Mouse (Mus musculus): ENCODE data around the gene Car5a.
A peak's percentile ranks its signal among the peaks of the same experiment; 100 is the strongest.

Gene Car5a

GRCm38 (mm10) chr8:121954981-121955555 is 10.4 kb upstream of the Car5a start:
- no peak for DNase-seq

GRCm38 (mm10) chr8:121953821-121954545 is 9.3 kb upstream of the Car5a start:
- no peak for DNase-seq

GRCm38 (mm10) chr8:121952800-121953199 is 8.1 kb upstream of the Car5a start:
- DNase-seq = no peak

DNA sequence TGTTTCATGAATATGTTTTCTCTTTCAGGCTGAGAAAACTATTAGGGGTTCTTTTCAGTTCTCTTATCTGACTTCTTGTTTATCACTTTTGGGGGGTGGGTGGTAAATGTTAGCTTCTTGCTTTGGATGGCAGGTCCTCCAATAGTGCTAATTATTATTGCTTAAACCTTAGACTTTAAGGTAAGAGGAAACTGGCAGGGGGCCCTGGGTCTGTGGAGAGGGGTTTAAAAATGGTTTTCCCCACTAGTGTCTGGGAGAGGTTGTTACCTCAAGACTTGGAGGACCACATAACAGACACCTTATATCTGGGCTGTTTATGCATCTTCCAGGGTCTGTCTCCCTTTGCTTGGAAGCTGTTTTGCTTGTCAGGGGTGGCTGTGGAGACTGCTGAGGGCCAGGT is 7.4 kb upstream of the Car5a start:
- no peak for DNase-seq

DNA sequence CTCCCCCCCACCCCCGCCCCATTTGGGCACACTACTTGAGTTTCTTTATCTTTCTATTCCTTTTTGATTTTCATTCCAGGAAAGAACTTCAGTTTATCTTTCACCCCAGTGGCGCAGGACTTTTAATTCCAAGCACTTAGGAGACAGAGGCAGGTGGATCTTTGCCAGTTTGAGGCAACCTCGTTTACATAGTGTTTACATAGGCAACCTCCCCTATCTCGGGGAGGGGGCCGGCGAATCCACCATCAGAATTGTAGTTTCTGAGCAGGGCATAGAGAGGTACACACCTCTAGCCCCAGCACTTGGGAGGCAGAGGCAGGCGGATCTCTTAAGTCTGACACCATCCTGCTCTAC is 6.9 kb upstream of the Car5a start:
- peak in 1 of 2 experiments; percentile 46 for DNase-seq

DNA sequence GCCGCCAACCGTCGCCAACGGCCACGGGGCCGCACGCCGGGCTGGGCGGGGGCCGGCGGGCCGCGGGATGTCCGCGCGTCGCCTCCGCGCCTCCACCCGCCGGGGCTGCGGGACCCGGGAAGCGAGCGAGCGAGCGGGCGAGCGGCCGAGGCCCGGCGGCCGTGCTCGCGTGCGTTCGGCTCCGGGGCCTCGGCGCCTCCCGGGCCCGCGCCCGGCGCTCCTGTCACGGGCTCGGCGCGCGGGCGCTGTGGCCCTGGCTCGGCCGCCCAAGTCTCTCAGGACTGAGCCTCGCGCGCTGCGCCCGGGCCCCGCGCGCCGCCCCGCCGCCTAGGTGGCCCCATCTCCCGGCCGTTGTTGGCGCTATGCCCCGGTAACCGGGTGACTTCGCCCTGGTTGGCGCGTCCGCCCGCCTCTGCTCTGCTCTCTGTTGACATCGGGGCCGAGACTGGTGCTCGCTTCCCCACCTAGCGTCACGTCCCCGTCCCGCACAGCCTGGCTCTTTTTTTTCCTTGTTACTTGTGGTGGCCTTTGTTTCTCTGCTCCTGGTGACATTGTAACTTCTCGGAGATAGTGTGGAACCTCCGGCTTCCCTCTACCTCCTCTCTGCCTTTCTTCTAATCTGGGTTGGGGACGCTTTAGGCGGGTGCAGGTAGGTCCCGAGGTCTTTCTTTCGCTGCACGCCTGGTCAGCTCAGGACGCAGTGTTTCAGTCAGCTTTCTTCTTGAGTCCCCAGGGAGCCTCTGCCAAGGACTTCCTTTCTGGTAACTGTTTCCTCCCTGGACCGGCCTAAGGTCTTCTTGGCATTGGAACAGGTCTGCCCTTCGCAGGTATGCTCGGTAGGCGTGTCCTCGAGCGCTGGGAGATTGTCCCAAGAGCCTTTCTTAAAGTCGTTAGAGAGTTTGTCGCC is 6.3 kb upstream of the Car5a start:
- DNase-seq = peak; percentile 78 to 88

- peak; percentile 99 for DNase-seq
These were observed 5.4 kb upstream of the Car5a start for GRCm38 (mm10) chr8:121949941-121950748.

GRCm38 (mm10) chr8:121949222-121949800 is 4.6 kb upstream of the Car5a start, which contains the start of gene Banp:
TSS of gene Banp (plus strand) at chr8:121949750.
- peak in 1 of 2 experiments; percentile 38 for DNase-seq

DNA sequence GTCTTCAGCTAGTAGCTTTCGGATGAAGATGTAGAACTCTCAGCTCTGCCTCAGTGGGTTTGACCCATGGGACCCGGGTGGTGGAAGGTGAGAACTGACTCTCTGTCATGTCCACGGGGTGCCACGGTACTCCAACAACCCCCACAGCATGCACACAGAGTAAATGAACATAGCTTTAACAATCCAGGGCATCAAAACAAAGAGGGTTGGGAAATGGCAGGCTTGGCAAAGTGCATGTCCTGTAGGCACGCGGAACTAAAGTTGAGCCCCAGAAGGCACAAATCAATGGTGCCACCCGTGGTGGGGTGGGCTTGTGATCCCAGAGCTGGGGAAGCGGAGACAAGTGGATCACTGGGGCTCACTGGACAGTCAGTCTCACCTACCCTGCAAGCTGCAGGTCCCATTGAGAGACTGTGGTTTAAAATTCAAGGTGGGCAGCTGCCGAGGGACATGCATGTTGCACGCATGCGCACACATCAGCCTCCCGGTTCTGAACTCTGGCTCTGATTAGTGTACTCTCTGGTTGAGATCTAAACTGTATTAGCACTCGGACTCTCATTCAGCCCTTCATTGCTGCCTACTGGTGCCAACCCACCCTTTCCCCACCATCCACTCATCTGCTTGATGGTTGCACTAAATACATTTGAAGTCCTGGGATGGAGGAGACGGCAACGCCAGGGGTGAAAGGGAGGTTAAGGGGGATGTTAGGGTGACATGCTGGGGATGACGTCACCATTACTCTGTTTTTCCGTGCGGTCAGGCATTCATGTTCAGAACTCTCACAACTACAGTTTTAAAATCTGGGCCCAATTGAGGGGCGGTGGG is 3.8 kb upstream of the Car5a start:
- DNase-seq = peak; percentile 46 to 52

DNA sequence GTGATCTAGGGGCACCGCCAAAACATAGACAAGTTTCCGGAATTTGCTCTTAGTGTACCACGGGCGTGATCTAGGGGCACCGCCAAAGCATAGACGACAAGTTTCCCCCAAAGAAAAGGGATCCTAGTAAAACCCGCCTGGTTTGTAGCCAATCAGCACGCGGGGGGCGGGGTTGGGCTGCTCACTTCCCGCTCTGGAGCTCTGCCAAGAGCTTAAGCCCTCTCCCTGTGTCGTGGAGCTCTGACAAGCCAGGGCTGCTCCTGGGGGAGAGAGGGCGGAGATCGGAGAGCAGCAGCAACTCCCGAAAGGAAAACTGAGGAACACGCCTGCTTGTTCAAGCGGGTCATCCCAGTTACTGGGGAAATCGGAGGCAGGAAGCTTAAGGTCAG is 3.0 kb upstream of the Car5a start:
- DNase-seq = peak; percentile 85 to 92

- peak; percentile 41 to 57 for DNase-seq
These were observed 2.5 kb upstream of the Car5a start for GRCm38 (mm10) chr8:121947047-121947752.

- no peak for DNase-seq
These were observed 1.6 kb upstream of the Car5a start for GRCm38 (mm10) chr8:121946351-121946750.

GRCm38 (mm10) chr8:121943716-121944115 is 988 bp downstream of the Car5a start:
- DNase-seq = no peak

DNA sequence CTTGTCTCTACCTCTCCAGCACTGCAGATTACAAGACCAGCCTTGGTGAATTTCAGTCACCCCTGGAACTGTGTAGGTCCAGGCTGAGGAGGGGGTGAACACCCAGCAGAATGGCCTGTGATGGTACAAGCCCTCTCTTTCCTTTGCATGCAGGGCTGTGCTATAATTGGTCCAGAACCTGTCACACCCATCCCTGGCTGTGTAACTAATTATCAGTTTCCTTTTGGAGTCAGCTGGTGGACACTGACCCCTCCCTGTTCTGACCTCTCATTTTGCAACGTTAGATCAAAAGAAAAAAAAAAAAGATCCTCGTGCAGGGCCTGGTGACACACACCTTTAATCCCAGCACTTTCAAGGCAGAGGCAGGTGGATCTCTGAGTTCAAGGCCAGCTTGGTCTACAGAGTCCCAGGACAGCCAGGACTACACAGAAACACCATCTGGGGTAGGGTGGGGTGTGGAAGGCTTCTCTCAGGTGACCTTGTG is 1.6 kb downstream of the Car5a start:
- no peak for DNase-seq

- no peak for DNase-seq
These were observed 6.0 kb downstream of the Car5a start for GRCm38 (mm10) chr8:121938732-121939131.

GRCm38 (mm10) chr8:121936391-121936790 is 8.3 kb downstream of the Car5a start:
- peak; percentile 31 to 48 for DNase-seq

DNA sequence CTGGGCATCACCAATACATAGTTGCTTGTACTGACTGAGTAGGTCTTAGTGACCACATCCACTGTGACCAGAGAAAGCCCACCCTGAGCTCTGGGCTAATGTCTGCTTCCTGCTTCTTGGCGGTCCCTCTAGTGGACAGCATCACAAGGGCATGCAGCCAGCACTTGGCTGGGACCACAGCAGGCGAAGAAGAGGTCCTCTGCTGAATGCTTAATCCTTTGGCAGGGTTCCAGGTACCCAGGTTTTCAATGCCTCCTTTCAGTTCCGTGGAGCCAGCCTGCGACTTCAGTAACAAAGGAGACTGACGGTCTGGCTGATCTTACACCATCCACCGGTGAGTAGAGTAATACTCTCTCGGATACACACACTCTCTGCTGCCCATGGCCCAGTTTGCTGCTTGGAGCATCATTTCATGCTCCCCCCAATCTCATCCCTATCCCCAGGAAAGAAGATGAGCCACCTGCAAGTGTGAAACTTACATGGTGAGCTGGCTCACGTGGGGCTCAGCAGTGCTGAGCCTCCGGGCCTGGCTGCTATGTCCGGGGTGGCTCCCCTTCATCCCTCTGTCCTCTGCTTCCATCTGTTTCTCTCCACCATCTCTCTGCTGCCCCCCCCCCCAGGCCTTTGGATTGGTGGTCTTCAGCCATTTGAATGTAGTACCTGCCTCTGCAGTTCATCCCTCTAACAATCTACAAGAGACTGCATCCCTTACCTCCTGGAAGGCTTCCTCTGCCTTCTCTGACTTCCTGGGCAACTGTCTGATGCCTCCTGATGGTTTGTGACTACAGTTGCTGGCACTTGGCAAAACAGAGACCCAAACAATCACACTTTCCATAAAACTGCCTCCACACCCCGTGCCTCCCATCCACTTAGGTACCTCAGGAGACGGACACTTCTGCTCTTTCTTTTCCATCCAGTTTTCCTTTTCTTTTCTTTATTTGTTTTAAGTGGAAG is 9.1 kb downstream of the Car5a start:
- DNase-seq = peak; percentile 94 to 96

DNA sequence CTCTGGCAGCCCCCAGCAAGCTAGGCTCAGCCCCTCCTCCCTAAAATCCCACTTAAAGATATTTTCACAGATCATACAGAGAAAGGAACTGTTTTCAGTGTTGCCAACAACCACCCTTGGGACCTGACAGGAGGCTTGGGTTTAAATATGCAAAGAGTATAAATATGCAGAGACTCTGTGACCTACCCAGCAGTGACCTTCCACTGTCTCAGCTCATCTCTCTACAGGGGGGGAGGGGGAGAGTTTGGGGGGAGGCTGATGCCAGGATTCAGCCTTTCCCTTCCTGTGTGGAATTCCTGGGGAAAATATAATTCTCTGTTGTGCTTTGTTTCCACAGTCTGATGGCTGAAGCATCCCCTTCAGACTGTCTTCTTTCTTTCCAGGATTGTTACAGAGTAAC is 9.8 kb downstream of the Car5a start:
- no peak for DNase-seq

DNA sequence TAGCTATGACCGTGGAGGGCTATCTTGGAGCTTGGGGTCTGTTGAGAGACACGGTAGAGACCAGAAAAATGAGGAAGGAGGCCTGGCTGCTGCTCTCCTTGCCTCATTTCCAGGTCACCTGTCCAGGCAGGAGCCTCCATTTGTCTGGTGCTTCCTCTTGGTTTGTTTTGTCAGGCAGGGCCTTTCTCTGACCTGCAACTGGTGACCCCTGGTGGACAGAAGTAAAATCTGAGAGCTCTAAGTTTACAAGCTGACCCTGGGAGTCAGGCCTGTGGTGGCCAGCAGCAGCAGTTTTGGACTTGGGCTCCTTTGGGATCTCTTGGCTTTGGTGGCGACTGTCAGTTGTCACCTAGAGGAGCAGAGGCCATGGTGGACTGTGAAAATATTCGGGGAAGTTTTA is 10.2 kb downstream of the Car5a start:
- peak; percentile 61 to 63 for DNase-seq
